Mouse (Mus musculus) heart, postnatal 0 days (tissue): ENCODE measurements at regions not wholly inside any gene's neighbourhood (a gene's known extent, or its start where the extent isn't known, plus 50 kb on each side); places are given as distances from the start of the nearest gene placed in this dataset.

Source experiments
- CTCF ChIP-seq: IDR thresholded peaks from 2 replicates; pipeline ENCODE4 v1.5.1; 2016; ENCODE audit warnings: antibody characterized with exemption, control low read depth, low read depth
- EP300 ChIP-seq: IDR thresholded peaks from 2 replicates; pipeline ENCODE4 v1.6.1; 2016; ENCODE audit warnings: antibody characterized with exemption, low read depth

DNA sequence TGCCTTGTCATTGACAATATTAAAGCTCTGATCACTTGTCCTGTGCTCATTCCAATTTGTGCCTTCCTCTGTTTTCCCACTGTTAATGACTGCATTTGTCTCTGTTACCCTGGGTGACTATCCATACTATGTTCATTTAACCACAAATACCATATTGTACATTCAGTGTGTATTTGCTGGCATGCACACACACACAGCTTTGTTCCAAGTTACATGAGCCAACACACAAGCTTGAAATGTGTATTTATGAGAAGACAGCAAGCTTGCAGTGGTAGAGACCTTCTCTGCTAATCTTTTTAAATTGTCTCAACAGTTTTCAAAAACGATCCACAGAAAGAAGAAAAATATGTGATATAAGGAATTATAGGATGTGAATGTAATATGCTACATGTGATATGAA is 193.8 kb upstream of the Ptprk start:
- TF ChIP-seq CTCF (no peak), EP300 (no peak)
